Mouse (Mus musculus): ENCODE results near the gene Sgk1. TPM values are rescaled to one million over a fixed set of nuclear protein-coding genes. Genes with fewer than 3 reads are reported as not detected.
A peak's percentile ranks its signal among the peaks of the same experiment; 100 is the strongest.

The Sgk1 gene
- total RNA-seq (2021), result 10 to 100 TPM; 58.2 to 81.3 TPM
- long read RNA-seq, experiment 1, transcript Sgk1-201 (12 exons, 2,456 nt), result major isoform, 23 of 39 reads
- long read RNA-seq, experiment 1, transcript Sgk1-202 (12 exons, 2,576 nt), result minor isoform, 9 of 39 reads
- long read RNA-seq, experiment 1, partial matches to known transcripts, result 5 of 39 reads
- long read RNA-seq, experiment 1, other reads (novel, unspliced or antisense), result 2 of 39 reads
- long read RNA-seq, experiment 2, transcript Sgk1-201 (12 exons, 2,456 nt), result major isoform, 34 of 55 reads
- long read RNA-seq, experiment 2, transcript Sgk1-202 (12 exons, 2,576 nt), result minor isoform, 15 of 55 reads
- long read RNA-seq, experiment 2, partial matches to known transcripts, result 4 of 55 reads
- long read RNA-seq, experiment 2, other reads (novel, unspliced or antisense), result 2 of 55 reads

DNA sequence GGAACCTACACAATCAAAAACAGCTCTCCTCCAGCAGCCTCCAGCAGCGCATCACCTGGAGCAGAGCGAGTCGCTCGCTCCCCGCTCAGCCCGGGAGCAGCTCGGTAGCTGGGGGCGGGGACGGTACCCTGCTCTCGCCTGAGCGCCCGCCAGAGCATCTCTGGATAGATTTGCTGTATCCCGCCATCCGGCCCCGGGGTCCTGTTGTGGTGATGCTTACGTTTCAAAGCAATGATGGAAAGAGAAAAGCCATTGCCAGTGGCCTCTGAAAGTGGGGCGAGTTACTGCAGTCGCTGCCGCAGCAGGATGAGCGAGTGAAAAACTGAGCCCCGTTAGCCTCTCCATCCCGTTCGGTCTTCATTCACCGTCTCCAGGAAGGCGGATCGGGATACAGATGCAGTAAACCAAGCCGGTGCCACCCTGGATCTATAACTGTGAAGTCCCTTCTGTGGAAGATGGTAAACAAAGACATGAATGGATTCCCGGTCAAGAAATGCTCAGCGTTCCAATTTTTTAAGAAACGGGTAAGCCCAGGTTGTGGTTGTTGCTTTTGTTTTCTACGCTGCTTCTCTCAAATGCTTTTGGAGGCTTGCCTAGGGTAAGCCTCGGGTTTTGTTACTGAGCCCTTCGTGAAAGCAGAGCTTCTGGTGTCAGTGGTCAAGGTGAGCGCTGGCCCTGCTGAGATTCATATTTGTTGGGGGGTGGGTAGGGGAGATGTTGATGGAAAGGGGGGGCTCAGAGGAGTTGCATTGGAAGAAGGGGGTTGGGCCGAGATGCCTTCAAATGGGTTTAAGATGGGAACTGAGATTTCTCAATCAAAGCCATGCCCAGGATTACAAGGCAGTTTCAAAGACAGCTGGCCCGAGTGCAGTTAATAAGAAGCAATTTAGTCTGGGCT is at the start of gene Sgk1:
Sgk1 (plus strand) TSS at position 1 of the 898 bp plus-strand sequence.
- peak; percentile 20 to 35 for DNase-seq (ENCODE audit: low spot score in 2 of 2)

GRCm38 (mm10) chr10:21832282-21832681 is 49.7 kb upstream of the Sgk1 start:
- DNase-seq (ENCODE audit: low spot score in 2 of 2), result no peak

DNA sequence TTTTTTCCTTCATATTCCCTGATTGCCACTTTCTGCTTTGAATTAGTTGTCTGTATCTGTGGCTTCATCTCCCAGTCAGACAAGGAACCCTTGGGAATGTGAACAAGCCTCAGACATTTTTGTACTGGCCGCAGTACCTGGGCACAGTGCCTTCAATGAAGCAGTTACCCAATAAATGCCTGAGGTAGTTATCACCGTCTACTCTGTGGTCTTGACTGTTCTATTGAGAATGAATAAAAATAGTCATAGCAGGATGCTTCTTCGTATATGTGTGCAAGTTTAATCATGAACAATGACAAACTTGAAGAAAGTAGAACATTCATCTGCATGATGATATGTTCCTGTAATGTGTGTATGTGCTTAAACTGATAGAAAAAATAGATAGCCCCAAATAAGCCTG is 48.2 kb upstream of the Sgk1 start:
- DNase-seq (ENCODE audit: low spot score in 2 of 2), result no peak

DNA sequence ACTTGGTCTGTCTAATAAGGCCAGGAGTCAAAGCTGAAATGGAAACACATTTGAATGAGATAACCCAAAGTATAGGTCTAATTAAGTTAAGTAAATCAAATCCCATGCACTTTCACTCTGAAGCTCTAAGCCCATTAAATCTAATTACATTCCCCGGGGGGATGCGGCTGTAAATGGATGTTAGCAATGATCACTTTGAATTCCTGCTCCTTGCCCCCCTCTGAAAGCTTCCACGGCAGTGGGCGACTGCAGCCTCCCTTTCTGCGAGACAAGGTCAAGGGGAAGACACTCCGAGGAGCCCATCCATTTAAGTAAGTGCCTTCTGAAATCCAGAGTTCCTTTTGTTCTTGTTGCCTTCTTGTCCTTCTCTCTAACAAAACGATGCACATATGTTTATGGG is 46.9 kb upstream of the Sgk1 start:
- DNase-seq (ENCODE audit: low spot score in 2 of 2), result no peak

- no peak for DNase-seq (ENCODE audit: low spot score in 2 of 2)
Measured at GRCm38 (mm10) chr10:21839248-21840155, 42.5 kb upstream of the Sgk1 start.

DNA sequence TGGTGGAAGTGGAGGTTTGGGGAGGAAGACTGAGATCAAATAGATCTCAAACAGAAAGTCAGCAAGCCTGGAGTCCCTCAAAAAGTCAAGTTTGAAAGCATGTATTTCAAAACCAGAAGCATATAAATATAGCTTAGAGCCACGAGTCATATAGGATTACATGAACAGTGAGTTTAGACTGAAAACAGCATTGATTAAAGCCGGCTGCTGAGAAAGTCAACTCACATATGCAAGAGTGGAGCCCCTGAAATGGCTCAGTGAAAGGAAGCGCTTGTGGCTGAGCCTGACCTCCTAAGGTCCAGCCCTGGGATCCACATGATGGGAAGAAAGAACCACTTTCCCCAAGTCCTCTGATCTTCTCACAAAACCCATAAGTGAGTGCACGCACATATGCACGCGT is 38.7 kb upstream of the Sgk1 start:
- DNase-seq (ENCODE audit: low spot score in 2 of 2), result no peak

DNA sequence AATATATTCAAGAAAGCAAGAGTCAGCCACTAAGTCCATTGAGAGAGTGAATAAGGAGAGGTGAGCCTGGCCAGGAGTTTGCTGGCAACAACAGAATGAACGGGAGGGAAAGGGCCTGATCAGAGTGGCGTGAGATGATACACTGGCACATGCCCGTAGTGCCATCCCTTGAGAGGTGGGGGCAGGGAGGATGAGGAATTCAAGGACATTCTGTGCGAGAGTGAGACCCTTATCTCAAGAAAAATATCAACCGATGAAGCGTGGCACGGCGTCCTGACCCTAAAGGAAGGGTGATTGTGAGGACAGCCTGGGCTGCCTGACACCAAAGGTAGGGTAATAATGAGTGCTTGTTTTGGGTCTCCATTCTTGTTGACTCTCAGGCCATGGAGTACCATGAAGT is 38.1 kb upstream of the Sgk1 start:
- no peak for DNase-seq (ENCODE audit: low spot score in 2 of 2)

- DNase-seq (ENCODE audit: low spot score in 2 of 2), result no peak
Measured at GRCm38 (mm10) chr10:21844391-21844790, 37.6 kb upstream of the Sgk1 start.

- no peak for DNase-seq (ENCODE audit: low spot score in 2 of 2)
Measured at GRCm38 (mm10) chr10:21845601-21846282, 36.2 kb upstream of the Sgk1 start.

- DNase-seq (ENCODE audit: low spot score in 2 of 2), result no peak
Measured at GRCm38 (mm10) chr10:21846366-21846765, 35.6 kb upstream of the Sgk1 start.

DNA sequence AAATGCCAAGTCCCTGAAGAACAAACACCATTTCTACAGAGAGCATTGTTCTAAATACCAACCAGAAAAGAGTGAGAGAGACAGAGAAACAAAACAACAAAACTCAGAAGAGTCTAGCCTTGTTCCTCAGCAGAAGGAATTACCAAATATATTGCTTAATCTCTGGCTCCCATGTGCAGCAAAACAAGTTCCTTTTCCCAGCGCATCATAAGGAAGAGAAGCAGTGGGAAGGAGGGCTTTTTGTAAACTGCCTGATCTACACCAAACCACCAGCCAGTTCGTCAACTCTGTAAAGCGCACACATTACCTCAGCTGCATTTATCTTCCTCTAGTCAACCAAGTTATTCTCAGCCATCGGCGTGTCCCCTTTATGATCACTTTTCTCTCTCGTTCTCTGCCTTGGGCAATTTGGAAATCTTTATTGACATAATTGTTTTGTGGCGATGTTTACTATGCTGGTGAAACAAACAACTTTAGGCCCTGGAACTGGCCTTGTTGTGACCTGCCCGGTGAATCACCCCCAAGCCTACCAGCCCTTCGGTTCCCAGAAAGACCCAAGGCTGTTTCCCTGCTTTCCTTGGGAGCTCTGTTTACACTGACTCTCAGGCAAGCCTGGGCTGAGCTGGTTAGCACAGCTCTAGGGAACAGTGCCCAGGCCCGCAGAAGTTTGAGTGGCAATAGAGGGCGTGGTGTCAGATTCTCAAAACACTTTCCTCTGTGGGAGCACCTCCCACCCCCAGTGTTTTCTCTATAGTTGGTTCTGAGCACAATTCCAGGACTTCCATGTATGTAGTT is 34.8 kb upstream of the Sgk1 start:
- DNase-seq (ENCODE audit: low spot score in 2 of 2), result no peak

DNA sequence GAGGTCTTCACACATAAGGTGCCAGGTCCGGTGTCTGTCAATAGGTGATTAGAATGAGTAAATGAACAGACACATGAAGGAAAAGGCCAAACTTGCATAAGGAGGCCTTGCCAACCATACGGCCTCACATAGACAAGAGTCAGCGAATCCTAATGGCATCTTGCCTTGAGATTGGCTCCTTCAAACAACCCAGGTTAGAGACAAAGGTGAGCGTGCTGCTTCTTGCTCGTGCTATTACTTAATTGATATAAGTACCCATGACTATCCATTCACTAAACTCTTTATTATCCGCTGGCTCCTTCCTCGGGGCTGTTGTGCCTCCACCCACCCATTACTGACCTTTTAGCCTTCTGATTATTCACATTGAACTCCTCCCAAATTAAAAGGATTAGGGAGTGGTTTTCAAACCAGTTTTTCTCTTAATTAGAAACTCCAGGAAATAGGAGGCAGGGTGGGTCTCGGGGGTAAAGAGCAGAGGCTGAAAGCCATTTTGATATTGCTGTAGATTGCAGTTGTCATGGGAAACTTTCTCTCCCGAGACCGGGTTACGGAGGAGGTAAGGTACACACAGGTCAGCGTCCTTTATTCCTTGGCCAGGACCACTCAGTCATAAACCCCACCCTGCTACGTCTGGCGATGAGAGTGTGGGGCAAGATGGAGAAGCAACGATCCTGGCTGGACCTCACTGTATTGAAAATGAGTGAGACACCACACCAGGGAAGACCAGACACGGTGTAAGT is 33.9 kb upstream of the Sgk1 start:
- no peak for DNase-seq (ENCODE audit: low spot score in 2 of 2)

- DNase-seq (ENCODE audit: low spot score in 2 of 2), result no peak
Measured at GRCm38 (mm10) chr10:21849251-21849650, 32.7 kb upstream of the Sgk1 start.

DNA sequence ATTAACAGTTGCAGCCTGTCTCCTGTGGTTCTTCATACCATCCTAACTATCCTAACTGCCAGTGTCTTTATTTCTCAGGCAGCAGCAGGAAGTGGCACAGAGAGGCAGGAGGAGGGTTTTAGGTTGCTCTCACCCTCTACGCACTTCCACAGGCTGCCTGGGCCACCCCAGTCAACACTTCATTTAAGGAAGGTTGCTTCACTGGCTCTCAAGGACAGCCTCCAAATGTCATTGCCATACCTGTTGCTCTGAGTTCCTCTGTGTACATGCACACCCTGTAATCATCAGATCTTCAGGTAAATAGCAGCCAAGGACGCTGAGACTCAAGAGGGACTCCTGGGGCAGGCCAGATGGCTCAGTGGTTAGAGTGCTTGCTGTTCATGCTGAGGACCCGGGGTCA is 31.7 kb upstream of the Sgk1 start:
- DNase-seq (ENCODE audit: low spot score in 2 of 2), result no peak

DNA sequence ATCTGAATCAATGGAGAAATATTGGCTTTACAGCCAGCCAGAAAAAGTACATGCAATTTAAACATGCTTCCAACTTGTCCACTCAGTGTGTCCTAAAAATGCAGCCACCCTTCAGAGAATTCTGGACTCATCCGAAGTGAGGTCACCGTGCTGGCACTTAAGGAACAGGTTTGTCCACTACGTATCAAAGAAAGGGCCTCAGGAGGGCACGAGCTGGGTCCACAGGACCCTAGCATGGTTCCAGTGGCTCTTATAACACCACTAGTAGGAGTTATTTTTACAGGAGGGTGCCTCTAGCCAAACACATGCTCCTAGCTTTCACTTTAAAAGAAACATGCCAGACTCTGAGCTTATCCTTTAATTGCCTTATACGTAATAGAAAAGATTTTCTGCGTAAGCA is 28.9 kb upstream of the Sgk1 start:
- DNase-seq (ENCODE audit: low spot score in 2 of 2), result no peak

GRCm38 (mm10) chr10:21853566-21854328 is 28.2 kb upstream of the Sgk1 start:
- no peak for DNase-seq (ENCODE audit: low spot score in 2 of 2)

GRCm38 (mm10) chr10:21855338-21855737 is 26.6 kb upstream of the Sgk1 start:
- no peak for DNase-seq (ENCODE audit: low spot score in 2 of 2)

- no peak for DNase-seq (ENCODE audit: low spot score in 2 of 2)
Measured at GRCm38 (mm10) chr10:21857676-21858075, 24.3 kb upstream of the Sgk1 start.

Data from gastrocnemius, postnatal 4 days (tissue).